Mouse (Mus musculus) mature B cell (primary cell): Measurements from ENCODE around the gene Adsl.

Experiments used
- in situ Hi-C: fragments of 300-500 bp; cut with MboI; formaldehyde crosslinking; loops from 2 replicates; pipeline ENCODE4 v1.14.3; 2019

Adsl gene

GRCm38 (mm10) chr15:80941468-80942040 lies 6.7 kb upstream of the Adsl start:
- in situ Hi-C loops: no loop called here

- in situ Hi-C loops: no loop called here
Measured at GRCm38 (mm10) chr15:80945851-80946250, 2.4 kb upstream of the Adsl start.

GRCm38 (mm10) chr15:80949431-80949830 lies 1.1 kb downstream of the Adsl start:
- in situ Hi-C loops: no loop called here

DNA sequence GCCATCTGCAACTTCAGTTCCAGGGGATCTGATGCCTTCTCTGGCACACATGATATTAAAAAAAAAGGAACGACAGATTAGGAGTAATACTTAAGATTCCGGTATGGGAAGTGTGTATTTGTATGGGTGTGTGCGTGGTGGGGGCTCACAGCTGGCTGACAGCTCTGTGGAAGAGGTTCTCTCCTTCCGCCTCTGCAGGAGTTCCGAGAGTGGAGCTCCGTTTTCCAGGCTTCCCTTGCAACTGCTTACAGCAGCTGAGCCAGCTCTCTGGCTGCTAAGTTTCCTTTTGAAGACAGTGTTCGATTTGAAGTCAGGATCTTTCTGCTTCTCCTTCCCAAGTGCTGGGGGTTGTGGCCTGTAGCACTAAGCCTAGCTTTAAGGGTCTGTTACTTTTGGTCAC lies 1.8 kb downstream of the Adsl start:
- in situ Hi-C loops: no loop called here

DNA sequence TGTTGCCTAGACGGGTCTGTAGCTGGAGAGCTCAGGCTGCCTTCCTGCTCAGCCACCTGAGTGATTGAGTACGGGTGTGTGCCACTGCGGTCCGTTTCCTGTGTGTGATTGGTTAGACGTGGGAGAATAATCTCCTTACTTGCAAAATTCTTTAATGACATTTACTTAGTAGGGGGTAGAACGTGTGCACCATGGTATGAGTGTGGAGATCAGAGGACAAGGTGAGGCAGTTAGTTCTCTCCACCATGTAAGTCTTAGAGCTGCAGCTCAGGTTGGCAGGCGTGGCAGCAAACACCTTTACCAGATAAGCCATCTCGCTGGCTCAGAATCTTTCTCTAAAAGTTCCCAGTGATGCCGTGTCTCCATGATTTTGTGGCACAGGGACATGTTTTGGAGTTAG lies 5.7 kb downstream of the Adsl start:
- in situ Hi-C loops: no loop called here

GRCm38 (mm10) chr15:80954861-80955260 lies 6.6 kb downstream of the Adsl start:
- in situ Hi-C loops: no loop called here

DNA sequence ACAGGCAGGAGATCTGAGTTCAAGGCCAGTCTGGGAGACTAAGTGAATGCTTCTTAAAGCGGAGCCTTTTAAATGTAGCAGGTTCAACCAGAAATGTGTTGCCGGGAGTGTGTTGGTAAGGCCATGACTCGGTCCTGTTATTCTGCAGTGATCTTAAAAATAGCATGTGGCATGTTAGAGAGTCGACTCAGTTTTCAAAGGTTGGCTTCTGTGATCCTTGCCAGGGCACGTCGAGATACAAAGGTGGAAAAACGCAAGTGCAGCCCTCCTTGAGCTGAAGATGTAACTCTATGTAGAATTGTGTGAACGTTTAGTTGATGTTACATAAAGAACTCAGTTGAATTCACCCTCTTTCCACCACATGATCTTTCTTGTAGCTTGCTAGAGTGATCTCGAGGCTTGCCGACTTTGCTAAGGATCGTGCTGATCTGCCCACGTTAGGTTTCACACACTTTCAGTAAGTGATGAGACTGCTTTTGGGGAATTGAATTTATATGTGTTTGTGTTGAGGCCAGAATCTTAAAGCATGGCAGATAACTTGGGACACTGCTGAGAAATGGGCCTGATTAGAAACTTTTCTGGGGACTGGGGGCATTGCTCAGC lies 7.6 kb downstream of the Adsl start:
- in situ Hi-C loops: no loop called here

GRCm38 (mm10) chr15:80969371-80969770 lies 21.1 kb downstream of the Adsl start:
- in situ Hi-C loops: no loop called here

- in situ Hi-C loops: no loop called here
Measured at GRCm38 (mm10) chr15:80974311-80974710, 26.0 kb downstream of the Adsl start.

DNA sequence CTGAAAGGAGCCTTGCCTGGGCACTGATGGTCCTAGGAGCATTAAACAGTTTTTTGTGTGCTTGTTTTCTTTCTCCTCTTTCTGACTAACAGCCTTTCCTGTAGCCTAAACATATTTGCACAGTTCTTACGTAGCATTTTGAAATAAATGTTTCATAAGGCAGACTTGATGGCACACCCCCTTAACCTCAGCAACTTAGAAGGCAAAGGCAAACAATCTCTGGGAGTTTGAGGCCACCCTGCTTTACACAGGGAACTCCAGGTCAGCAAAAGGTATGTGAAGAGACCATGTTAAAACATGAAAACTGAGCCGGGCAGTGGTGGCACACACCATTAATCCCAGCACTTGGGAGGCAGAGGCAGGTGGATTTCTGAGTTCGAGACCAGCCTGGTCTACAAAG lies 27.4 kb downstream of the Adsl start:
- in situ Hi-C loops: no loop called here

DNA sequence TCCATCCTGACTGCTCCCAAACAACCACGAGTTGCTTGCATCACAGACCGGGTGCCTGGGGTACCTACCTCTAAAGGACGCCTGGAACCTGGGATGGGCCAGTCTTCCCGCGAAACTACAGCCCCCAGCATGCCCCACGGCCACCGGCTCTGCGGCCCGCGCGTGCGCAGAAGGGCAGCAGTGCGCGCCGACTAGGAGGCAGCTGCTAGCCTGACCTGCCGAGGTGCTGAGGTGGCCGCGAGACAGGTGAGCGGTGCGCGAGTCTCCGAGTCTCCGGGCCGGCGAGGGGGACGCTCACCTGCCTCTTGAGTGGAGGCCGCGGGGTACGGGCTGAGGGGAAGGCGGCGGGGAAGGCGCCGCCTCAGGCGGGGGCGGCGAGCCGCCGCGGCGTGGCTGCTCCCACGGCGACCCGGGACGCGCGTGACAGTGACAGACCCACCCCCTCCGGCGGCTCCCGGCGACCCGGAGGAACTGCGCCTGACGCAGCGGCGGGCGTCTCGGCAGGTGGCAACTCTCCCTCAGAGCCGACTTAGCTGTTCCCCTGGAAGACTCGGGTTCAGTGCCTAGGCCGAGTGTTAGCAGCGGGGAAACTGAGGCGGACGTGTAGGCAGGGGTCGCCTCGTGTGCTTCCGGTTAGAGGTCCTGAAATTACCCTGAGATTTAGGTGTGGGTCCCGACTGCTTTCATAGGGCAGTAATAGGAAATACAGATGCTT lies 29.5 kb downstream of the Adsl start, which contains the start of gene Sgsm3:
Sgsm3 (plus strand) TSS at position 146 of the 715 bp plus-strand sequence.
- in situ Hi-C loops: no loop called here

DNA sequence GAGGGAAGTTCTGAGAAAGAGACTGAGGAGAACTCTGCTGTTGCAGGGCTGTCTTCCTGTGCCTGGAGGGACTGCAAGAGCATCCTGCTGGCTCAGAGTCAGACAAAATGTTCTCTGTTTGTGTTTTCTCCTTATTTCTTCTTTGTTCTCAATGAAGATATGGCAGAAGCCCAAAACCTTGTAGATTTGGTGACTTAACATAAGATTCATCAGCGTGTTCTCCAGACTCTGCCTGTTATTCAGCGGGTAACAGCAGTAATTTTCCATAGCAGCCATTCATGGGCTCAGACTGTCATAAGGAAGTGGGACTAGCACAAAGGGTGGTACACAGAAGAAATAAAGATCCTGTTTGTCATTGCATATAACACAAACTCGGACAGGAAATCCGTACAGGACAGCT lies 31.3 kb downstream of the Adsl start:
- in situ Hi-C loops: no loop called here

- in situ Hi-C loops: no loop called here
Measured at GRCm38 (mm10) chr15:80981176-80981575, 32.9 kb downstream of the Adsl start.

DNA sequence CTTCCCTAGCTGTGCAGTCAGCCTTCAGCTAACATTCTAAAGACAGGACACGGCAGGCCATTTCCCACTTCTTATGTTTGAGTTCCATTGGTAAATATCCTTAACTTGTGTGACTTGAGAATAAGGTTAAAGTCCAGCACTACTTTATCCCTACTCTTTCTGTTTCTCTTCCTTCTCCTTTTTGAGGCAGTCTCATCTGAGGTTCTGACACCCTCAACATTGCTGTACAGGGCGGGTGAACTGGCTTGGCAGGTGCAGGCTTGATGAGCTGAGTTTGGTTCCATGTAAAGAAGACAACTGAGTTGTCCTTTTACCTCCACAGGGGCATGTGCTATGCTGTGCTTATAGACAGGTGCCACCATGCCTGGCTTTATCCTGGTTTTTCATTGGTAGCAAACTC lies 35.0 kb downstream of the Adsl start:
- in situ Hi-C loops: no loop called here

- in situ Hi-C loops: no loop called here
Measured at GRCm38 (mm10) chr15:80988331-80988730, 40.0 kb downstream of the Adsl start.

DNA sequence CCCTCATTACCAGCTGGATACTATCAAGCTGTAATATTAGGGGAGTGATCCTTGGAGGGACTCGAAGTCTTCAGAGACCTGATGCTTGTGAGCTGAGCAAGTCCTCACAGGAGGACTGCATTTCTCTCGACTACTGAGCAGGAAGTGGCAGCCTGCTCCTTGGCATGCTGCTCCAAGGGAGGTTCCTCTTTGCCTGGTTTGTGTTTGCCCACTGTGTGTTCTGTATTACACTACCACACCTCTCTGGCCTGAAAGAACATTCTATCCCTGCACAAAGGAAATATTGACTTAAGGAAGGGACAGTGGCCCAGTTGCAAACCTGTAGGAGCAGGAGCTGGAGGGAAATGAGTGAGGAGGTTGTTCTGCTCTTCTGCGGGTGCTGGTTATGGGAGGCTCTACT lies 41.4 kb downstream of the Adsl start:
- in situ Hi-C loops: no loop called here

DNA sequence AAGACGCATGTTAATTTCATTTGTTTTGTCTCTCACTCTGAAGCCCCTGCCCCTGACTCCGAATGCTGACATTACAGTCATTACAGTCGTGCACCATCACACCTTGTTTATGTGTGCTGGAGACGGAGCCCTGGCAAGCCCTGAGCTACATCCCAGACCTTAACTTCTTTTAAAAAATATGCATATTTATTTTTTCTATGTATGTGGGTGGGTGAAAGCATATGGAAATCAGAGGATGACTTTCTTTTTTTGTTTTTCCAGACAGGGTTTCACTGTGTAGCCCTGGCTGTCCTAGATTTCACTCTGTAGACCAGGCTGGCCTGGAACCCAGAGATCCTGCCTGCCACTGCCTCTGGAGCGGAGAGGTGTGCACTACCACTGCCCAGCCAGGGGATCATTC lies 46.7 kb downstream of the Adsl start:
- in situ Hi-C loops: no loop called here

DNA sequence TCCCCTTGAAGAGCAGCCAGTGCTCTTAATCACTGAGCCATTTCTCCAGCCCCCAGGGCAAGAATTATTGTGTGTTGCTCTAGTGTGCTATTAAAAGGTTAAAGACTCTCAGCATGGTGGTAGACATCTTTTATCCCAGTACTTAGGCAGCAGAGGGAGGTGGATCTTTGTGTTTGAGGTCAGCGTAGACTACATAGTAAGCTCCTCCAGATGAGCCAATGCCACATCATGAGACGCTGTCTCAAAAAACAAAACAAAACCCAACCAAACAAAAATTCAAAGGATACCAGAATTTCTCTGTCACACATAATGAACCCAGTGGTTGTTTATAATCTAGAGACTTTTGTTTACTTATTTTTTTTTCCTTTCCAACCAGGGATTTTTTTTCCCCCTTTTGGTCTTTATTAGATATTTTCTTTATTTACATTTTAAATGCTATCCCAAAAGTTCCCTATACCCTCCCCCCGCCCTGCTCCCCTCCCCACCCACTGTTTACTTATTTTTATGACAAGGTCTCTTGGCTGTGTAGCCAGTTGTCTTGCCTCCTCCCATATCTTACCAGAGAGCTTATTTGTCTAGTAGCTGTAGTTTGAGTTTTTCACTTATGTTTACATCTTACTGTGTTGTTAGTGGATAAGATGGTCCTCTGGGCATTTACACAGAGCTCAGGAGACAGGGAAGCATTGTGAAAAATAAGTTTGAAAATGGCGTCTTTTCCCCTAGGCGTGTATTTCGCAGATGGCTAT lies 48.0 kb downstream of the Adsl start:
- in situ Hi-C loops: no loop called here

DNA sequence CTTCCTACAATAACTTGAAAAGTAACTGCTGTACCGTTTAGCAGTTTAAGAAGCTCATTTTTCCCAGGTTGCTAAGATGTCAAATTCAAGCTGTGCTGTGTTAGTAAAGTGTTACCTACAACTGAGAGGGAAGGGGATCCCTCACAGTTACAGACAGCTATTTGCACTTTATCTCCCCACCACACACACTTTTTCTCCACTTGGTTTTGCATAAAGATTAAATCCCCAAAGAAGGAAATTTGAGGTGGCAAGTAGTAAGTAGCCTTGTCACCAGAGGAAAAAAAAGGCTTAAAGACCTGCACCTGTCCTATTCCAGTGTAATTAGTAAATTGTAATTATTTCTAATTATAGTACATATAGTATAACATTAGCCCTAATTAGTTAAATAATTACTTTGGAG lies 48.8 kb downstream of the Adsl start:
- in situ Hi-C loops: no loop called here

GRCm38 (mm10) chr15:81000419-81001138 lies 52.3 kb downstream of the Adsl start:
- in situ Hi-C loops: no loop called here

DNA sequence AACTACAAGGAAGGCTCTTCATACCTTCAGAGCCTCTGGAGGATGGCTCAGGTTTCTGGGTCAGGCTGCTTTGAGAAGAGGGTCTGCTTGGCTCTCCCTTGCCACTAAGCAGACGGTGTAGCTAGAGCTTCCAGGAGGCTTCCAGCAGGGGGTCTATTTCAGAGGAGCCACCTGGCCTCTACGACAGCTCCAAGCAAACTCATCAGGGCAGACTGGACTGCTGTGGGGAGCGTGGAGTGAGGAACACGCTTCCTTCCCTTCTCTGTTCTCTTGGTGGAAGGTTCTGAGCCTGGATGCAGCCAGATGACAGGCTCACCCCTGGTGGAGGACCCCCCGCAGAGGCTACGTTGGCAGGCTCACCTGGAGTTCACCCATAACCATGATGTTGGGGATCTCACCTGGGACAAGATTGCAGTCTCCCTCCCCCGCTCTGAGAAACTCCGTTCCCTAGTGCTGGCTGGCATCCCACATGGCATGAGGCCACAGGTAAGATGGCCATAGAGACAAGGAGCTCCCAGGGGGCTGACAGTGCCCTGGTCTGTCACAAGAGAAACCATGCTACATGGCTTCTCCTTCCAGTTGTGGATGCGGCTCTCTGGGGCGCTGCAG lies 57.9 kb downstream of the Adsl start:
- in situ Hi-C loops: no loop called here

- in situ Hi-C loops: no loop called here
Measured at GRCm38 (mm10) chr15:81007339-81007738, 59.0 kb downstream of the Adsl start.
